Mouse (Mus musculus): ENCODE data around the gene Mybbp1a. TPM values are rescaled to one million over a fixed set of nuclear protein-coding genes. Genes with fewer than 3 reads are reported as not detected.

Mybbp1a gene
- polyA plus RNA-seq, 1 experiment from 2014 or later = 111 TPM

GRCm38 (mm10) chr11:72406079-72406675 is 35.0 kb upstream of the Mybbp1a start:
- no peak overlapping the region for H3K9ac ChIP-seq
- H3K4me2 ChIP-seq (replicated peaks) = no peak overlapping the region
- no peaks in the 10 kb centered on the region; the same call in 1 of the 2 replicates for H3K36me3 ChIP-seq
- WGBS = 59% methylated on average over 8 of the region's 8 CpGs
- H3K4me1 ChIP-seq = peaks cover 20% of the 10 kb centered on the region
- H3K9me3 ChIP-seq = no peaks in the 10 kb centered on the region
- H3K27me3 ChIP-seq (replicated peaks) = peaks cover 23% of the 10 kb centered on the region
- H3K27ac ChIP-seq = no peak overlapping the region
- H3K4me3 ChIP-seq = no peak overlapping the region
- no peak for ATAC-seq (ENCODE audit: low FRiP score, low read depth)

- peaks cover 25% of the 10 kb centered on the region for H3K4me1 ChIP-seq
- no peaks in the 10 kb centered on the region; the same call in 1 of the 2 replicates for H3K36me3 ChIP-seq
- no peaks in the 10 kb centered on the region for H3K9me3 ChIP-seq
- WGBS = 10% methylated on average over 3 of the region's 3 CpGs
- H3K4me3 ChIP-seq = no peak overlapping the region
- no peak for ATAC-seq (ENCODE audit: low FRiP score, low read depth)
- H3K9ac ChIP-seq = no peak overlapping the region
- H3K4me2 ChIP-seq (replicated peaks) = 0 out of 2 replicates have a peak overlapping the region, but pooled peaks have one; percentile 7
- peaks cover 32% of the 10 kb centered on the region for H3K27me3 ChIP-seq (replicated peaks)
- H3K27ac ChIP-seq = no peak overlapping the region
Observed at GRCm38 (mm10) chr11:72407081-72407480, 34.1 kb upstream of the Mybbp1a start.

- Histone ChIP-seq H3K4me2 (replicated peaks) (no peak overlapping the region), H3K4me3 (no peak overlapping the region), H3K27me3 (replicated peaks) (peaks cover 32% of the 10 kb centered on the region), H3K9ac (no peak overlapping the region), H3K36me3 (no peaks in the 10 kb centered on the region), H3K27ac (no peak overlapping the region), H3K9me3 (no peaks in the 10 kb centered on the region), H3K4me1 (peaks cover 25% of the 10 kb centered on the region)
- no peak for ATAC-seq (ENCODE audit: low FRiP score, low read depth)
- 11% methylated on average over 7 of the region's 7 CpGs for WGBS
Observed at GRCm38 (mm10) chr11:72407574-72407973, 33.6 kb upstream of the Mybbp1a start.

- no peak overlapping the region for H3K4me3 ChIP-seq
- peaks cover 25% of the 10 kb centered on the region for H3K4me1 ChIP-seq
- no peaks in the 10 kb centered on the region for H3K9me3 ChIP-seq
- no peaks in the 10 kb centered on the region for H3K36me3 ChIP-seq
- peaks cover 32% of the 10 kb centered on the region for H3K27me3 ChIP-seq (replicated peaks)
- peak overlapping the region; percentile 99 for H3K4me2 ChIP-seq (replicated peaks)
- ATAC-seq (ENCODE audit: low FRiP score, low read depth) = no peak
- WGBS = 27% methylated on average over 9 of the region's 9 CpGs
- H3K27ac ChIP-seq = no peak overlapping the region
- H3K9ac ChIP-seq = no peak overlapping the region
Observed at GRCm38 (mm10) chr11:72408451-72409170, 32.5 kb upstream of the Mybbp1a start.

- H3K4me1 ChIP-seq = peaks cover 25% of the 10 kb centered on the region
- no peak overlapping the region for H3K9ac ChIP-seq
- peaks cover 32% of the 10 kb centered on the region for H3K27me3 ChIP-seq (replicated peaks)
- H3K36me3 ChIP-seq = no peaks in the 10 kb centered on the region
- WGBS = 50% methylated on average over 12 of the region's 12 CpGs
- H3K4me2 ChIP-seq (replicated peaks) = peak overlapping the region; percentile 99
- no peak for ATAC-seq (ENCODE audit: low FRiP score, low read depth)
- H3K27ac ChIP-seq = no peak overlapping the region
- no peaks in the 10 kb centered on the region for H3K9me3 ChIP-seq
- peak overlapping the region; percentile 58 for H3K4me3 ChIP-seq
Observed at GRCm38 (mm10) chr11:72409649-72410385, 31.3 kb upstream of the Mybbp1a start.

- Histone ChIP-seq H3K4me2 (replicated peaks) (peak overlapping the region; percentile 99), H3K9ac (peak overlapping the region; percentile 67), H3K36me3 (no peaks in the 10 kb centered on the region), H3K27me3 (replicated peaks) (peaks cover 32% of the 10 kb centered on the region), H3K9me3 (no peaks in the 10 kb centered on the region), H3K27ac (no peak overlapping the region), H3K4me1 (peaks cover 25% of the 10 kb centered on the region), H3K4me3 (peak overlapping the region; percentile 58)
- 0% methylated on average over 25 of the region's 25 CpGs for WGBS
- ATAC-seq (ENCODE audit: low FRiP score, low read depth) = peak; percentile 38; the same call in 1 of the 2 replicates
Observed at GRCm38 (mm10) chr11:72410521-72411092, 30.5 kb upstream of the Mybbp1a start.

GRCm38 (mm10) chr11:72411093-72411921 is 29.8 kb upstream of the Mybbp1a start, which contains the start of gene Smtnl2:
Smtnl2 (minus strand) TSS chr11:72411713.
- Histone ChIP-seq H3K36me3 (no peaks in the 10 kb centered on the region), H3K4me1 (peaks cover 25% of the 10 kb centered on the region), H3K27ac (no peak within 1 kb of the TSS), H3K9me3 (no peaks in the 10 kb centered on the region), H3K27me3 (replicated peaks) (peaks cover 32% of the 10 kb centered on the region), H3K4me3 (peak within 1 kb of the TSS; percentile 58), H3K4me2 (replicated peaks) (peak within 1 kb of the TSS; percentile 99), H3K9ac (peak within 1 kb of the TSS; percentile 67)
- WGBS = under 1% methylated on average over 86 of the region's 86 CpGs
- peak; percentile 88 for ATAC-seq (ENCODE audit: low FRiP score, low read depth)

GRCm38 (mm10) chr11:72411945-72412344 is 29.2 kb upstream of the Mybbp1a start:
- Histone ChIP-seq H3K4me2 (replicated peaks) (peak overlapping the region; percentile 99), H3K9ac (peak overlapping the region; percentile 67), H3K9me3 (no peaks in the 10 kb centered on the region), H3K27ac (no peak overlapping the region), H3K36me3 (no peaks in the 10 kb centered on the region), H3K27me3 (replicated peaks) (peaks cover 32% of the 10 kb centered on the region), H3K4me1 (peaks cover 25% of the 10 kb centered on the region), H3K4me3 (peak overlapping the region; percentile 58)
- no peak; the same call in 1 of the 2 replicates for ATAC-seq (ENCODE audit: low FRiP score, low read depth)
- 32% methylated on average over 9 of the region's 9 CpGs for WGBS

GRCm38 (mm10) chr11:72413016-72413415 is 28.1 kb upstream of the Mybbp1a start:
- no peak overlapping the region for H3K9ac ChIP-seq
- no peak for ATAC-seq (ENCODE audit: low FRiP score, low read depth)
- no peak overlapping the region for H3K4me3 ChIP-seq
- WGBS = 76% methylated on average over 7 of the region's 7 CpGs
- no peaks in the 10 kb centered on the region for H3K36me3 ChIP-seq
- no peak overlapping the region for H3K4me2 ChIP-seq (replicated peaks)
- H3K4me1 ChIP-seq = peaks cover 25% of the 10 kb centered on the region
- peaks cover 32% of the 10 kb centered on the region for H3K27me3 ChIP-seq (replicated peaks)
- no peak overlapping the region for H3K27ac ChIP-seq
- no peaks in the 10 kb centered on the region for H3K9me3 ChIP-seq

- no peak for ATAC-seq (ENCODE audit: low FRiP score, low read depth)
- H3K36me3 ChIP-seq = no peaks in the 10 kb centered on the region
- H3K27ac ChIP-seq = no peak overlapping the region
- H3K4me3 ChIP-seq = no peak overlapping the region
- no peak overlapping the region for H3K9ac ChIP-seq
- H3K4me1 ChIP-seq = peaks cover 25% of the 10 kb centered on the region
- 69% methylated on average over 5 of the region's 5 CpGs for WGBS
- no peaks in the 10 kb centered on the region for H3K9me3 ChIP-seq
- H3K27me3 ChIP-seq (replicated peaks) = peaks cover 31% of the 10 kb centered on the region
- H3K4me2 ChIP-seq (replicated peaks) = no peak overlapping the region
Observed at GRCm38 (mm10) chr11:72413601-72414190, 27.5 kb upstream of the Mybbp1a start.

- WGBS = 85% methylated on average over 8 of the region's 8 CpGs
- no peak for ATAC-seq (ENCODE audit: low FRiP score, low read depth)
- H3K9ac ChIP-seq = no peak overlapping the region
Observed at GRCm38 (mm10) chr11:72415155-72415554, 26.0 kb upstream of the Mybbp1a start.

More at GRCm38 (mm10) chr11:72415155-72415554, 26.0 kb upstream of the Mybbp1a start:
- H3K4me3 ChIP-seq = no peak overlapping the region
- H3K4me1 ChIP-seq = peaks cover 23% of the 10 kb centered on the region
- no peak overlapping the region for H3K27ac ChIP-seq
- no peaks in the 10 kb centered on the region for H3K9me3 ChIP-seq
- peaks cover 17% of the 10 kb centered on the region for H3K27me3 ChIP-seq (replicated peaks)
- no peaks in the 10 kb centered on the region for H3K36me3 ChIP-seq
- no peak overlapping the region for H3K4me2 ChIP-seq (replicated peaks)
